Comparison of ENCODE assay signal across 21 mouse cellular contexts in the genomic region with DNA sequence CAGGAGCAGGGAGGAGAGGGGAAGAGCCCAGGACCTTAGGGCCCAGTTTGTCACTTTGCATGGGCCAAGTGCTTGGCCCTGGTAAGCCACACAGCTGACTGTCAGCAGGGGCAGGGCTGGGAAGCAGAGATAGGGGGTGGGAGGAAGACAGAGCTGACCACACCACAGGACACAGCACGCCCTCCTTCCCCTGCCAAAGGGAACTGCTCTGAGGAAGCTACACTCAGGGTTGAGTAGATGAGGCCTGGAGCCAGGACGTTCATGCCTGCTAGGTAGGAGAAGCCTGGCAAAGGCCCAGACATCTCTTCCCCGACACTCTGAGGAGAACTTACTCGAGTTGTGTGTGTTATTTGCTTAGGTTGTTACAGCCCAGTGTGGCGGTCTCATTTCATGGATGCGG. TPM values are rescaled to one million over a fixed set of nuclear protein-coding genes. Genes with fewer than 3 reads are reported as not detected.
DNase-seq lines count a peak whose midpoint lies in the region; ATAC-seq and TF ChIP-seq lines count a peak whose summit lies in the region.
"Had no signal": no experiment of that assay in that cellular context is flagged by ENCODE, and none has a peak within 500 bp of the region (broad histone marks: within the 10 kb centered on the region; RNA-seq: fewer than 3 reads in every experiment).

No protein-coding gene starts in this region.

- ATAC-seq in midbrain, embryonic 11.5 days (ENCODE audit: low FRiP score), result no peak
- no peak for ATAC-seq in midbrain, postnatal 0 days (ENCODE audit: low FRiP score)
- ATAC-seq: forebrain, embryonic 14.5 days; hindbrain, embryonic 16.5 days had no signal

- peak; percentile 95 for DNase-seq in heart, adult 11 months
- DNase-seq in heart, embryonic 10.5 days (ENCODE audit: low spot score), result no peak
- peak; percentile 31 for DNase-seq in midbrain, embryonic 11.5 days (ENCODE audit: low spot score, missing footprints)
- no peak for DNase-seq in midbrain, postnatal 0 days (ENCODE audit: low spot score)
- DNase-seq in cerebellum, postnatal 36 days, result peak; percentile 67 to 72
- no peak for DNase-seq in spleen, postnatal 4 days (ENCODE audit: low spot score in 2 of 2)
- DNase-seq in urinary bladder, postnatal 36 days (ENCODE audit: low spot score in 2 of 2), result no peak
- DNase-seq in gastrocnemius, adult 18-20 months (ENCODE audit: low spot score), result no peak
- DNase-seq: adrenal gland, adult 8-10 months; gastrocnemius, adult 2 months; spleen, adult 18-20 months; thymus, postnatal 36 days had no signal

- no peak for TF ChIP-seq CTCF in midbrain, postnatal 0 days (IDR thresholded peaks at IDR 0.05)

- 0 out of 2 replicates have a peak, but pooled peaks cover 5% of the 10 kb centered on the region for H3K27me3 ChIP-seq in heart, embryonic 10.5 days (ENCODE audit: insufficient read depth, poor library complexity, severe bottlenecking)
- H3K27me3 ChIP-seq in midbrain, embryonic 11.5 days (ENCODE audit: control insufficient read depth, insufficient read depth, low read length), result no peaks in the 10 kb centered on the region
- no peaks in the 10 kb centered on the region for H3K27me3 ChIP-seq in midbrain, postnatal 0 days (ENCODE audit: insufficient read depth, low read length)
- H3K27me3 ChIP-seq: embryonic facial prominence, embryonic 13.5 days; heart, embryonic 15.5 days; neural tube, embryonic 13.5 days had no signal

- no peaks in the 10 kb centered on the region for H3K9me3 ChIP-seq in heart, embryonic 10.5 days
- no peaks in the 10 kb centered on the region for H3K9me3 ChIP-seq in midbrain, embryonic 11.5 days (ENCODE audit: control insufficient read depth, low read length)
- H3K9me3 ChIP-seq in midbrain, postnatal 0 days (ENCODE audit: low read length), result no peaks in the 10 kb centered on the region
- H3K9me3 ChIP-seq: embryonic facial prominence, embryonic 13.5 days; heart, embryonic 15.5 days; neural tube, embryonic 13.5 days had no signal

- H3K27ac ChIP-seq in heart, embryonic 10.5 days, result no peak overlapping the region
- no peak overlapping the region for H3K27ac ChIP-seq in midbrain, embryonic 11.5 days (ENCODE audit: low read depth, low read length)
- H3K27ac ChIP-seq in midbrain, postnatal 0 days (ENCODE audit: low read depth, low read length), result no peak overlapping the region
- H3K27ac ChIP-seq: embryonic facial prominence, embryonic 13.5 days; gastrocnemius, adult 2 months; heart, embryonic 15.5 days; layer of hippocampus, adult 2 months; left cerebral cortex, adult 2 months; neural tube, embryonic 13.5 days; stomach, postnatal 0 days had no signal

- H3K9ac ChIP-seq in midbrain, embryonic 11.5 days (ENCODE audit: low read length), result no peak overlapping the region
- no peak overlapping the region for H3K9ac ChIP-seq in midbrain, postnatal 0 days (replicated peaks; ENCODE audit: low read length, poor library complexity, severe bottlenecking)
- H3K9ac ChIP-seq: embryonic facial prominence, embryonic 13.5 days; heart, embryonic 15.5 days; neural tube, embryonic 13.5 days had no signal

- H3K4me2 ChIP-seq in midbrain, embryonic 11.5 days, result no peak overlapping the region
- no peak overlapping the region for H3K4me2 ChIP-seq in midbrain, postnatal 0 days (ENCODE audit: low read depth, low read length, poor library complexity, severe bottlenecking)
- H3K4me2 ChIP-seq: embryonic facial prominence, embryonic 13.5 days; heart, embryonic 15.5 days; neural tube, embryonic 13.5 days had no signal

- H3K36me3 ChIP-seq in heart, embryonic 10.5 days, result no peaks in the 10 kb centered on the region
- no peaks in the 10 kb centered on the region; the same call in 1 of the 2 replicates for H3K36me3 ChIP-seq in midbrain, embryonic 11.5 days (ENCODE audit: control insufficient read depth, insufficient read depth, low read length)
- peaks cover 3% of the 10 kb centered on the region; the same call in 1 of the 2 replicates for H3K36me3 ChIP-seq in midbrain, postnatal 0 days (ENCODE audit: insufficient read depth, low read length)
- H3K36me3 ChIP-seq: embryonic facial prominence, embryonic 13.5 days; heart, embryonic 15.5 days had no signal

- WGBS in heart, embryonic 10.5 days, result 67% methylated on average over 6 of the region's 6 CpGs
- 84% methylated on average over 6 of the region's 6 CpGs for whole genome bisulfite sequencing in midbrain, embryonic 11.5 days
- WGBS in midbrain, postnatal 0 days, result 85% methylated on average over 6 of the region's 6 CpGs

- H3K4me3 ChIP-seq in heart, embryonic 10.5 days, result no peak overlapping the region
- H3K4me3 ChIP-seq in midbrain, embryonic 11.5 days (ENCODE audit: low read depth, low read length), result no peak overlapping the region
- no peak overlapping the region for H3K4me3 ChIP-seq in midbrain, postnatal 0 days (ENCODE audit: low read depth, low read length)
- H3K4me3 ChIP-seq: embryonic facial prominence, embryonic 13.5 days; gastrocnemius, adult 2 months; heart, embryonic 15.5 days; layer of hippocampus, adult 2 months; left cerebral cortex, adult 2 months; neural tube, embryonic 13.5 days had no signal

- H3K4me1 ChIP-seq in heart, embryonic 10.5 days, result no peaks in the 10 kb centered on the region; the same call in 1 of the 2 replicates
- peaks cover 10% of the 10 kb centered on the region for H3K4me1 ChIP-seq in midbrain, embryonic 11.5 days (ENCODE audit: control insufficient read depth, insufficient read depth, low read length)
- H3K4me1 ChIP-seq in midbrain, postnatal 0 days (ENCODE audit: insufficient read depth, low read length), result peaks cover 3% of the 10 kb centered on the region
- H3K4me1 ChIP-seq: heart, embryonic 15.5 days had no signal

RNA-seq across cellular contexts. Expression of a gene that starts 49.6 kb away (rescaled TPM):
- 0.04 TPM in 1 of 2 replicates, not detected in the other for polyA plus RNA-seq in heart, embryonic 10.5 days (2016; fragmentation: Nextera tagmentation; extraction: Ambion mirVana)
- polyA plus RNA-seq in midbrain, embryonic 11.5 days (2014; fragmentation: Nextera tagmentation; extraction: Ambion mirVana), result 1.4 and 1.8 TPM in 2 replicates
- 43.8 and 44.9 TPM in 2 replicates for total RNA-seq in midbrain, postnatal 0 days (2014; rRNA removed)
- polyA plus RNA-seq in midbrain, postnatal 0 days (2015; fragmentation: Nextera tagmentation; extraction: Ambion mirVana), result 24.0 and 26.5 TPM in 2 replicates
- 10 to 100 TPM; 59.0 to 67.2 TPM for total RNA-seq in gastrocnemius, adult 18-20 months (2021)
- polyA plus RNA-seq: heart, embryonic 15.5 days; kidney, embryonic 14.5 days had no signal

Comparison
In these comparisons a context has a peak if more than half of its experiments do, and no peak if none do; other contexts are left out.
1. DNase-seq: peak in heart, adult 11 months (single experiment), midbrain, embryonic 11.5 days (single experiment) and cerebellum, postnatal 36 days (2 of 2); none in heart, embryonic 10.5 days (single experiment), midbrain, postnatal 0 days (single experiment), spleen, postnatal 4 days (0 of 2), urinary bladder, postnatal 36 days (0 of 2) and gastrocnemius, adult 18-20 months (single experiment).